Mouse (Mus musculus) bone marrow macrophage, adult 2 months (primary cell): Measurements from ENCODE around the gene Aven.

Experiments
- CTCF ChIP-seq: IDR thresholded peaks from 2 replicates; pipeline ENCODE4 v1.5.1; 2012; ENCODE audit warnings: low read depth, mild to moderate bottlenecking, low read length, moderate library complexity
- POLR2A ChIP-seq: IDR thresholded peaks from 2 replicates; pipeline ENCODE4 v1.6.1; 2012; ENCODE audit warnings: mild to moderate bottlenecking, low read depth, low read length, borderline replicate concordance

DNA sequence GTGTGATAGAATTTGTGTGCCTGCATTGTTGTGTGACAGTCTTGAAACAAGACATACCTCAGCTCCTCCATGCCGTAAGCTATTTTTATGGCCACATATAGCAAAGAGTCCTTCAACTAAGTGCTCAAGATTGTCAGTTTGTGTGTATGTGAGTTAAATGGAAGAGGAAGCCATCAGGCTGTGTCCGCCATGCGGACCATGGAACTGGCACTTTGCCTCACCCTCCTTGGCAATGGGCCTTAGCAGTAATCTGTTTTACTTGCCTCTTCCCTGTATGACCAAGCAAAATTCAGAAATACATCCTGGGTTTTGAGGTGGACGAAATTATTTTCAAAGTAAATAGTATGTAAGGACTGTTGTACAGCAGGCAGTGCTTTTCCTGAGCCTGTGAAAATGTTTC is 75.0 kb downstream of the Aven start:
- TF ChIP-seq POLR2A (no peak), CTCF (no peak)
